Mouse (Mus musculus) forebrain, embryonic 15.5 days (tissue): Measurements from ENCODE around the gene Pcgf5. TPM values are rescaled to one million over a fixed set of nuclear protein-coding genes. Genes with fewer than 3 reads are reported as not detected.

ENCODE experiments used
- ATAC-seq: fragments of 200-750 bp; cut with Nextera tagmentation; replicated peaks from 2 replicates; pipeline ENCODE4 v1.8.0; 2017; ENCODE audit warnings: mild to moderate bottlenecking, moderate TSS enrichment, moderate library complexity
- H3K27ac ChIP-seq: fragments of 300-500 bp; sonication (generic); replicated peaks from 2 replicates; pipeline ENCODE4 v1.5.1; 2015; ENCODE audit warnings: mild to moderate bottlenecking, inconsistent platforms
- H3K27me3 ChIP-seq: fragments of 300-500 bp; sonication (generic); 2 replicates; pipeline ENCODE4 v1.6.1; 2015; ENCODE audit warnings: inconsistent platforms
- H3K36me3 ChIP-seq: fragments of 300-500 bp; sonication (generic); 2 replicates; pipeline ENCODE4 v1.6.1; 2015; ENCODE audit warnings: mild to moderate bottlenecking, inconsistent platforms
- H3K4me1 ChIP-seq: fragments of 300-500 bp; sonication (generic); 2 replicates; pipeline ENCODE4 v1.6.1; 2015; ENCODE audit warnings: inconsistent platforms
- H3K4me2 ChIP-seq: fragments of 300-500 bp; sonication (generic); replicated peaks from 2 replicates; pipeline ENCODE4 v1.6.1; 2015; ENCODE audit warnings: mild to moderate bottlenecking, inconsistent platforms
- H3K4me3 ChIP-seq: fragments of 300-500 bp; sonication (generic); 2 replicates; pipeline ENCODE4 v1.5.1; 2015; ENCODE audit warnings: mild to moderate bottlenecking, inconsistent platforms
- H3K9ac ChIP-seq: fragments of 300-500 bp; sonication (generic); replicated peaks from 2 replicates; pipeline ENCODE4 v1.6.1; 2015; ENCODE audit warnings: mild to moderate bottlenecking, inconsistent platforms
- H3K9me3 ChIP-seq: fragments of 300-500 bp; sonication (generic); 2 replicates; pipeline ENCODE4 v1.6.1; 2016; ENCODE audit warnings: inconsistent platforms
- WGBS: fragments of 180-500 bp; shearing (Covaris S2); methylation state at CpG from one replicate; pipeline ENCODE4 v1.1.7; 2015; ENCODE audit warnings: mixed read lengths; 5-methylcytosine and 5-hydroxymethylcytosine counted together
- polyA plus RNA-seq: library from polyadenylated mRNA; unstranded; fragments of >200 nt; fragmentation: Nextera tagmentation; extraction: Ambion mirVana; gene quantifications from 2 replicates; pipeline ENCODE4 v1.2.1, GENCODE M21; 2015

Gene Pcgf5
- polyA plus RNA-seq, 1 experiment from 2014 or later = 16.1 TPM

DNA sequence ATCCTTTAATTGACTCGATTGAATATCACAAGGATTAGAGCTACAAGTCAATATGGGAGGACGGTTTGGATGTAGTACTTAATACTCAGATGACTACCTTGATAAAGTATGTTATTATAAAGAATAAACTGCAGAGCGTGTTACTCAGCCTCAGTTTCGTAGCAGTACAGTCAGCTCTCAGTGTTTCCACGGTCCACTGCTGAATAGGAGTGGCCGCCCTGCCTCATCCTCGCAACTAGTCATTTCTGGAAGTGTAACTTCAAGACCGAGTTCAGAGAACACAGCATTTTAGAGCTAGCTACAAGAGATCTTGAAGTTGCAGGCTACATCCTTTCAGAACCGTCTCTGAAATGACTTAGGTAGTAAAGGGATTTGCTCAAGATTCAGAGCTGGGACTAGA, 2.8 kb downstream of the Pcgf5 start:
- no peak overlapping the region for H3K27ac ChIP-seq
- 93% methylated on average over 9 of the region's 9 CpGs for WGBS
- no peak overlapping the region for H3K4me2 ChIP-seq
- H3K36me3 ChIP-seq = no peaks in the 10 kb centered on the region
- ATAC-seq = no peak
- no peak overlapping the region for H3K4me3 ChIP-seq
- no peaks in the 10 kb centered on the region for H3K9me3 ChIP-seq
- peaks cover 7% of the 10 kb centered on the region; the same call in 1 of the 2 replicates for H3K27me3 ChIP-seq
- H3K4me1 ChIP-seq = peaks cover 16% of the 10 kb centered on the region
- no peak overlapping the region for H3K9ac ChIP-seq

DNA sequence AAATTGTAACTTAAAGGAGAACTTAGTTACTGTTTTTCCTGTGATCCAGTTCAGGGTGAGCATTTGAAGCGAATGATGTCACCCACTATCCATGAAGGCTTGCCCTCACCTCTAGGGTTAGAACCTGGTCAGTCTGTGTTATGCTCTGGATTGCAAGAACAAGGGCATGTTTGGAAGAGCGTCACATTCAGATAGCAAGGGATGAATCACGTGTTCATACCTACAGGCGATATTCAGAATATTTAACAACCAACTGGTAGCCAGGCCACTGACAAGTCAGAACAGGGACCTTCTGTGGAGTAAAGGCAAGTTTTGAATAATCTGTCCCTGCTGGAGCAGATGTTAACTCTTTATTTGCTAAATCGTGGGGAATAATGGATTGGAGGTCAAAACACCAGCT, 14.4 kb downstream of the Pcgf5 start:
- Histone ChIP-seq H3K9me3 (no peaks in the 10 kb centered on the region), H3K4me3 (no peak overlapping the region), H3K36me3 (no peaks in the 10 kb centered on the region), H3K27me3 (no peaks in the 10 kb centered on the region), H3K9ac (no peak overlapping the region), H3K4me2 (no peak overlapping the region), H3K4me1 (no peaks in the 10 kb centered on the region), H3K27ac (no peak overlapping the region)
- 91% methylated on average over 5 of the region's 5 CpGs for WGBS
- ATAC-seq = no peak

DNA sequence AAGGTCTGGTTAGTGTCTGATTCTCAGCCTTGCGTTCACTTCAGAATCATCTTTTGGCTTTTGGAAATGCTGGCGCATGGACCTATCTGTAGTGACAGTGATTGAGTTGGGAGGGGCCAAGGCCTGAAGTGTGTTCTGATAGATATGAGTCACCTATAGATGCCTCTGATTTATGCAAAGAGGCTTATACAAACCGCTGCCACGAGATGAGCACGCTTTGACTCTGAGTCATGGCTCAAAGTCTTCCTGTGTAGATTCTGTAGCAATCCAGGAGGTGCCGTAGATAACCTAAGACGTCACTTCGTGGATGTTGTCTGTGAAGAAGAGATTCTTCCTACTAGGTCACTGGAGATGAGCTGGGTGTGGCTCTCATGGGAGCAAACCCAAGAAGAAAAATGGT, 16.6 kb downstream of the Pcgf5 start:
- no peak overlapping the region for H3K27ac ChIP-seq
- ATAC-seq = no peak
- H3K9ac ChIP-seq = no peak overlapping the region
- no peaks in the 10 kb centered on the region for H3K36me3 ChIP-seq
- H3K4me3 ChIP-seq = no peak overlapping the region
- no peaks in the 10 kb centered on the region for H3K9me3 ChIP-seq
- WGBS = 91% methylated on average over 8 of the region's 8 CpGs
- no peaks in the 10 kb centered on the region for H3K27me3 ChIP-seq
- no peak overlapping the region for H3K4me2 ChIP-seq
- no peaks in the 10 kb centered on the region for H3K4me1 ChIP-seq

DNA sequence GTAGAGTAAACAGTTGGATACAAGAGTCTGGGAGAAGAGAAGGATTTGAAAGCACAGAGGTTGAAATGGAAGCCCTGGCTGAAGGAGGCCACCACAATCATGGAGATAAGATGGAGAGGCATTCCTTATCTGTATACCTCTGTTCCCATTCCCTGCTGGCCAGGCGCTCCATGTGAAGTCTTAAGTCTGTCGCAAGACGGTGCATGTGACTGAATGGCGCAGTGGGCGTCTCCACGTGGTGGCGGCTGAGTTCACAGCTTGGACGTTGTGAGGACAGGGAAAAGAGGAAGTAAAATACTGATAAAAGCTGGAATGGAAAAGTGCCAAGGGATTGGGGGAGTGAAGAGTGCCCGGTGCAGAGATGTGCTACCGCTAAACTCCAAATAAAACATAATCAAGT, 23.4 kb downstream of the Pcgf5 start:
- H3K9ac ChIP-seq = no peak overlapping the region
- ATAC-seq = no peak
- no peaks in the 10 kb centered on the region for H3K9me3 ChIP-seq
- no peaks in the 10 kb centered on the region for H3K36me3 ChIP-seq
- WGBS = 87% methylated on average over 10 of the region's 10 CpGs
- no peaks in the 10 kb centered on the region for H3K27me3 ChIP-seq
- no peak overlapping the region for H3K4me2 ChIP-seq
- no peak overlapping the region for H3K4me3 ChIP-seq
- H3K27ac ChIP-seq = no peak overlapping the region
- H3K4me1 ChIP-seq = no peaks in the 10 kb centered on the region

DNA sequence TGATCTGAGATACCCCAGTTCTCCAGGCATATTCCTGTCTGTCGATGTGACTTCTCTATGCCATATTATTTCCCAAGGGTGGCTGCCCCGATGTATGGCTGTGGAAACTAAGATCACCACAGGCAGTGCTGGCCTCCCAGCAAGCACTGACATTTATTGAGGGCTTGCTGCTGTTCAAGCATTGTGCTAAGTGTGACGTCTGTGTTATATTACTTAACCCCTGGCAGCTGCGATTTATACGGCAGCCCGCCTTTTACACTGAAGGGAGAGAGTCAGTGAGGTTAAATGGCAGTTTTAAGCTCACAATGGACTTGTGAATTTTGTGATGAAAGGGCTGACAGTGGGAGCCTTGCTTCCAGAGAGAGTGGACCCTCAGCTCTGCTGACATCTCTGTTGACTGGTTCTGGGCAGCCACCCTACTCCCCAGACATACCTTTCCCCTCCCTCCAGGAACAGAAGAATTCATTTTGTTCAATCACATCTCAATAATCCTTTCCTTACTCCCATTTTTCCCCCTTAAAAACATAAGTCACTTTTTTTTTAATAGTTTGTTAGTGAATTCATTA, 25.0 kb downstream of the Pcgf5 start:
- H3K4me1 ChIP-seq = no peaks in the 10 kb centered on the region
- no peak overlapping the region for H3K4me2 ChIP-seq
- no peaks in the 10 kb centered on the region for H3K36me3 ChIP-seq
- H3K9ac ChIP-seq = no peak overlapping the region
- H3K9me3 ChIP-seq = no peaks in the 10 kb centered on the region
- H3K27me3 ChIP-seq = no peaks in the 10 kb centered on the region
- H3K27ac ChIP-seq = no peak overlapping the region
- WGBS = 59% methylated on average over 6 of the region's 6 CpGs
- H3K4me3 ChIP-seq = no peak overlapping the region
- ATAC-seq = no peak

DNA sequence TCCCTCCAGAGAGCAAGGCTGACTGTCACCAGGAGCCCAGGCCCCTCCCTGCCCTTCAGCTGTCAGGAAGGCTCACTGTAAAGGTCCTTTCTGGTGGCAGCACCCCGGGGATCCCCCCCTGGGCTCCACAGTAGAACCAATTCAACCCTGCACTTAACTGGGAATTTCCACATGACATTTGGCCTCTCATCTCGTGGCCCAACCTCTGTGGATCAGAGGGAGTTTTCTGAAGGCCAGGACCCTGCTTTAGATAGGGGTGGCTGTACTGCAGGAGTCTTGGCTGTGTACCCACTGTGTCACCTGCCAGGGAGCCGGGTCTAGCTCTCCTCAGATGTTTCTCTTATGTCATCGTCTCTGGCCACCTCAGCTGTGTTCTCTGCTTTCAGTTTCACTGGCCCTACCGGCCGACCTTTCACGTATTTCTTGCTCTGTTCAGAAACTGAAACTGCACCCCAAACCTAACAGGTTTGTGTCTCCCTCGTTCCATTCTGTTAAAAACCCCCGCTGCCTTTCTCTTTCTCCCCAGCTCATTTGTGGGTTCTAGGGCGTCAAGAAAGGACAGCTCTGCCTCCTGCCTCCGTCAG, 27.2 kb downstream of the Pcgf5 start:
- Histone ChIP-seq H3K27ac (no peak overlapping the region), H3K4me3 (no peak overlapping the region), H3K4me1 (no peaks in the 10 kb centered on the region), H3K27me3 (no peaks in the 10 kb centered on the region), H3K9me3 (no peaks in the 10 kb centered on the region), H3K9ac (no peak overlapping the region), H3K4me2 (no peak overlapping the region), H3K36me3 (no peaks in the 10 kb centered on the region)
- ATAC-seq = no peak
- 79% methylated on average over 11 of the region's 11 CpGs for WGBS

DNA sequence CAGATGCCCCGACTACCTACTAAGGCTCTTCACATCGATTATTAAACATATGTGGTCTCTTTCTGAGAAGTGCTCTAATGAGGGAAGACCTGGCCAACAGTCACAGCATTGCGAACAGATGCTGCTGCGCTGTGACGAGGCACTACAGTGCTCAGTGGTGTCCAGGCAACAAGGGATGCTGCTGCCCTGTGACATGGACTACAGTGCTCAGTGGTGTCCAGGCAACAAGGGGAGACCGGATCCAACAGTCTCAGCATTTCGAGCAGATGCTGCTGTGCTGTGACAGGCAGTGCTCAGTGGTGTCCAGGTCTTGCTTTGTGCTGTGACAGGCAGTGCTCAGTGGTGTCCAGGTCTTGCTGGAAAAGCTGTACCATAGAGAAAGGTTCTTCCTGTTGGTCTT, 29.6 kb downstream of the Pcgf5 start:
- H3K36me3 ChIP-seq = no peaks in the 10 kb centered on the region
- no peaks in the 10 kb centered on the region for H3K4me1 ChIP-seq
- H3K9me3 ChIP-seq = no peaks in the 10 kb centered on the region
- no peak overlapping the region for H3K4me2 ChIP-seq
- no peak overlapping the region for H3K9ac ChIP-seq
- no peak overlapping the region for H3K27ac ChIP-seq
- no peak overlapping the region for H3K4me3 ChIP-seq
- 0 out of 2 replicates have a peak, but pooled peaks have one; percentile 57 for ATAC-seq
- H3K27me3 ChIP-seq = no peaks in the 10 kb centered on the region
- WGBS = 78% methylated on average over 7 of the region's 7 CpGs

DNA sequence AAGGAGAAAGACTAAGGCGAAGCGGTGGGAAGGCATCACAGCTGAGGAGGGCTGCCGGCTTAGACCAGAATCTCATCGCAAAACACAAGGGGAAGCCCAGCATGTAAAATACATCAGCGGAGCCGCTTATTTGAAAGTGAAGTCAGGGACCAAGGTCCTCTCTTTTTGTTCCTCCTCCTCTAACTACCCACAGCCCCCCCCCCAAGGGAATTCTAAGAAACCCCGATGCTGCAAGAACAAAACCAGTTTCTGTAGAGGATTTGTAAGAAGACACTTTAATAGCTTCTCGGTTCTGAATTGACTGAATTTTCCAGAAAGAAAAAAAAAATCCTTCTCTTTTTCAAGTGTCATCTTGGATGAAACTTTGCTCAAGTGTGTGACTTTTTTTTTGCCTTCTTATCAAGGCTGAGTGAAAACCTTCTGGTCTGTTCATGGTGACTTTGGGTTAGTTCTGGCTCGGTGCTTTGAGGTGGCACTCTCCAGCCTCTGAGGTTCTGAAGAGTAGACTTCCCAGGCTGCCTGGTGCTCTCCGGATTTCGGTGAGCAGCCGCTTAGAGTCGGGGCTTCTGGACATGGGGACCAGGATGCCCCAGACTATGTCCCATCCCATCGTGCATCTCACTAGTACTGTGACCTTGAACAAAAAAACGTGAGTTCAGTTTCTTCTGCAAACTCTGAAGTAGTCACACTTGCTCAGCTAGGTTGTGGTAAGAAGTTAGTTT, 30.6 kb downstream of the Pcgf5 start:
- no peak overlapping the region for H3K27ac ChIP-seq
- no peaks in the 10 kb centered on the region for H3K4me1 ChIP-seq
- ATAC-seq = no peak
- H3K36me3 ChIP-seq = no peaks in the 10 kb centered on the region
- no peak overlapping the region for H3K9ac ChIP-seq
- H3K4me2 ChIP-seq = no peak overlapping the region
- H3K4me3 ChIP-seq = no peak overlapping the region
- 61% methylated on average over 15 of the region's 15 CpGs for WGBS
- H3K27me3 ChIP-seq = no peaks in the 10 kb centered on the region
- H3K9me3 ChIP-seq = no peaks in the 10 kb centered on the region

DNA sequence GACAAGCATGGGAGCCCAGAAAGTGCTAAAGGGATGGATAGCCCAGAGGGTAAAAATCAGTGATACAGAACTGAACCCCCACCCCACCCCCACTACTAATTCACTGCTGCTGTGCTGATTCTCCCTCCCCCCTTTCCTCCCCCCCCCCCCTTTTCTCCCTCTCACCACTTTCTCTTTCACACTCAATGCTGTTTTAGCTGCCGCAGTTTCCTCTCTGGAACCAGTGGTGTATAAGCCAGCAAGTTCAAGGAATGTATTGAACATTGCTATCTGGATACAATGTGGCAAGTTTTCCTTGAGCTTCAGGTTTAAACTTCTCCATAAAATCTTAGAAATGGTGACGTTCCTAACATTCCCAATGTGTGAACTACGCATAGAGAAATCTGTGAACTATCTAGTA, 34.8 kb downstream of the Pcgf5 start:
- H3K4me3 ChIP-seq = no peak overlapping the region
- H3K27ac ChIP-seq = no peak overlapping the region
- H3K36me3 ChIP-seq = no peaks in the 10 kb centered on the region
- no peak overlapping the region for H3K9ac ChIP-seq
- H3K4me2 ChIP-seq = no peak overlapping the region
- no peaks in the 10 kb centered on the region for H3K9me3 ChIP-seq
- H3K27me3 ChIP-seq = no peaks in the 10 kb centered on the region
- H3K4me1 ChIP-seq = no peaks in the 10 kb centered on the region
- WGBS = 88% methylated on average over 3 of the region's 3 CpGs
- no peak for ATAC-seq

DNA sequence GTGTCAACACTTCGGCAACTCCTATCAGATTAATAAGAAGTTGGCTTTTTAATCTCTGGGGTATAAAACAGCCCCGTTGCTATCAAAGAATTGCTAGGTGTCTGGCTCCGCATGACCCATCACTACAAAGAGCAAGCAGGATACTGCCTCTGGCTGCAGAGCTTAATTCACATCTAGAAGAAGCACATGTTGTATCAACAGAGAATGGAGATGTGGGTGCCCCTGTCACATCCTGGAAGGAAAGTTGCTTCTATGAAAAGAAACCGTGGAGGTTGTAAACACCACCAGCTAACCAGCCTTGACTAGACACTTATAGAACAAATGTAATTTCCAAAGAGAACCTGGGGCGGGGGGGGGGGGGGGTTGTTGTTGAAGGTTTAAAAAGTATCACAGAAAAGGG, 35.9 kb downstream of the Pcgf5 start:
- no peak for ATAC-seq
- Histone ChIP-seq H3K4me1 (0 out of 2 replicates have a peak, but pooled peaks cover 4% of the 10 kb centered on the region), H3K9ac (no peak overlapping the region), H3K4me2 (no peak overlapping the region), H3K4me3 (no peak overlapping the region), H3K36me3 (no peaks in the 10 kb centered on the region), H3K27me3 (no peaks in the 10 kb centered on the region), H3K27ac (no peak overlapping the region), H3K9me3 (no peaks in the 10 kb centered on the region)
- WGBS = 76% methylated on average over 5 of the region's 5 CpGs

DNA sequence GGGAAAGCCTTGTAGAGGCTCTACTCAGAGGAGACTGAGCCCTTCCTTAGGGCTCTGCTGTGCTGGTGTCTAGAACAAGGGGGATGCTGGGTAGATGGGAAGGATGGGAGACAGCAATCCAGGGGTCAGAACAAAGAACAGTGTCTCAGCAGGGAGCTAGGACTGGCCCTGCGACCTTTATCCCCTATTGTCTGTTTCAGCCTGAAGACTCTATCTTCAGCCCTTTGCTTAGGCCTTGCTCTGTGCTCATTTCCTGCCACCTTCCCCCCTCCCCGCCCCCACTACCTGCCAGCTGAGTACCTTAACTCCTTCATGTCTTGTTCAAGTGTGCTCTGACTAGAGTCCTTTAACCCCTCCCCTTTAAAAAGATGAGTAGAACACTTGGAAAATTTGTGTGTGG, 36.3 kb downstream of the Pcgf5 start:
- Histone ChIP-seq H3K9ac (no peak overlapping the region), H3K4me3 (no peak overlapping the region), H3K9me3 (no peaks in the 10 kb centered on the region), H3K27me3 (no peaks in the 10 kb centered on the region), H3K4me2 (no peak overlapping the region), H3K36me3 (no peaks in the 10 kb centered on the region), H3K27ac (no peak overlapping the region), H3K4me1 (0 out of 2 replicates have a peak, but pooled peaks cover 7% of the 10 kb centered on the region)
- no peak for ATAC-seq
- 30% methylated on average over 2 of the region's 2 CpGs for WGBS

DNA sequence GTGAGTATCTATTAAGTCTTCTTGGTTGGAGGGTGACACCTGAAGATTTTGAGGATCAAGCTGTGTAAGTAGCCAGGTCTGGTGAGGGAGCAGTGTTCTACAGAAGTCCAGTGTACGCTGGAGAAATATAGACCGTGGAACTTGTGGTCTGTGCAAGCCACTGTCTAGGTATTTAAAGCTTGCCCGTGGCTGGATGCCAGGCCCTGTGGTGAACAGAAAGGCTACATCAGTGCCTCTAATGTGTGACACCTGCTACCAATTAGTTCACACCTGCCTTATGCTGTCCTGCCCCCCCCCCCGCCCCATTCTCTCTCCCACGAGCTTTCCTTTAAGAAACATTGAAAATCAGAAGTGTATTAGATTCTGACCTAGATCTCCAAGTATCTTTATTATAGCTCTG, 40.4 kb downstream of the Pcgf5 start:
- no peak for ATAC-seq
- Histone ChIP-seq H3K4me3 (no peak overlapping the region), H3K36me3 (no peaks in the 10 kb centered on the region), H3K27ac (no peak overlapping the region), H3K9me3 (no peaks in the 10 kb centered on the region), H3K9ac (no peak overlapping the region), H3K4me1 (0 out of 2 replicates have a peak, but pooled peaks cover 7% of the 10 kb centered on the region), H3K27me3 (no peaks in the 10 kb centered on the region), H3K4me2 (no peak overlapping the region)
- 69% methylated on average over 5 of the region's 5 CpGs for WGBS
